Mouse (Mus musculus) embryonic facial prominence, embryonic 11.5 days (tissue): Measurements from ENCODE around the gene Zfp629. TPM values are rescaled to one million over a fixed set of nuclear protein-coding genes. Genes with fewer than 3 reads are reported as not detected.

Experiments
- ATAC-seq: fragments of 200-750 bp; cut with Nextera tagmentation; replicated peaks from 2 replicates; pipeline ENCODE4 v1.8.0; 2017; ENCODE audit warnings: low read depth; ENCODE audit not compliant: insufficient number of reproducible peaks, low FRiP score, low TSS enrichment
- DNase-seq: peaks from one replicate; pipeline ENCODE4 v3.0.0-alpha.2; 2015; ENCODE audit warnings: low spot score
- H3K27ac ChIP-seq: fragments of 300-500 bp; sonication (generic); replicated peaks from 2 replicates; pipeline ENCODE4 v1.5.1; 2014; ENCODE audit warnings: mild to moderate bottlenecking, low read depth, low read length, control low read depth
- H3K27me3 ChIP-seq: fragments of 300-500 bp; sonication (generic); 2 replicates; pipeline ENCODE4 v1.6.1; 2014; ENCODE audit warnings: mild to moderate bottlenecking, low read length, moderate library complexity, mixed read lengths; ENCODE audit not compliant: control insufficient read depth, insufficient read depth
- H3K36me3 ChIP-seq: fragments of 300-500 bp; sonication (generic); replicated peaks from 2 replicates; pipeline ENCODE4 v1.6.1; 2014; ENCODE audit warnings: low read depth, mild to moderate bottlenecking, low read length, moderate library complexity, mixed read lengths; ENCODE audit not compliant: control insufficient read depth, insufficient read depth
- H3K4me1 ChIP-seq: fragments of 300-500 bp; sonication (generic); 2 replicates; pipeline ENCODE4 v1.6.1; 2014; ENCODE audit warnings: low read length, mixed read lengths; ENCODE audit not compliant: control insufficient read depth, insufficient read depth
- H3K4me2 ChIP-seq: fragments of 300-500 bp; sonication (generic); 2 replicates; pipeline ENCODE4 v1.6.1; 2014; ENCODE audit warnings: low read depth, mild to moderate bottlenecking, control low read depth, low read length, moderate library complexity
- H3K4me3 ChIP-seq: fragments of 300-500 bp; sonication (generic); 2 replicates; pipeline ENCODE4 v1.5.1; 2014; ENCODE audit warnings: low read depth, low read length, control low read depth
- H3K9ac ChIP-seq: fragments of 300-500 bp; sonication (generic); replicated peaks from 2 replicates; pipeline ENCODE4 v1.6.1; 2014; ENCODE audit warnings: mild to moderate bottlenecking, control low read depth, low read length
- H3K9me3 ChIP-seq: fragments of 300-500 bp; sonication (generic); replicated peaks from 2 replicates; pipeline ENCODE4 v1.6.1; 2016; ENCODE audit warnings: mild to moderate bottlenecking, low read length, inconsistent platforms, mixed read lengths; ENCODE audit not compliant: control insufficient read depth
- WGBS: fragments of 180-500 bp; shearing (Covaris S2); extraction: QIAGEN DNeasy Blood & Tissue Kit; methylation state at CpG from one replicate; pipeline ENCODE4 v1.1.7; 2014; 5-methylcytosine and 5-hydroxymethylcytosine counted together
- polyA plus RNA-seq: library from polyadenylated mRNA; unstranded; fragments of >200 nt; fragmentation: Nextera tagmentation; extraction: Ambion mirVana; gene quantifications from 2 replicates; pipeline ENCODE4 v1.2.1, GENCODE M21; 2014

Zfp629 gene
- polyA plus RNA-seq, 1 experiment from 2014 or later, result 27.3 TPM

DNA sequence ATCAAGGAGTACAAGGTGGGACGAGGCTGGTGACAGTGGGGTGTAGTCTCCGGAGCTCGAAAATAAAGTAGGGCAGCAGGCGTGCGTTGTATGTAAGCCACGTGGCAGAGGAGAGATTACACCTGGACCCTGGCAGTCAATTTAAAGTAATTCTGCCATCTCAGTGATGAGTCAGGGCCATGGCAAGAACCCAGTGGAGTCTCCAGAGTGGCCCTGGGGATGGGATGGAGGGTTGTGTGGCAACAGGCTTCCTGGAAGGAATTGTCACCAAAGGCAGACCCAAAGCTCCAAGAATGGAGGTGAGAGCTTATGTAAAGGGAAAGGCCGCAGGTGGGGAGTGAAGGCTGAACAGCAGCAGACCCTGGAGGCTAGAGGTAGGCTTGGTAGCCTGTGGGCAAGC, 15.0 kb downstream of the Zfp629 start:
- Histone ChIP-seq H3K9ac (no peak overlapping the region), H3K4me3 (no peak overlapping the region), H3K27ac (no peak overlapping the region), H3K9me3 (no peaks in the 10 kb centered on the region), H3K36me3 (peaks cover 20% of the 10 kb centered on the region), H3K27me3 (no peaks in the 10 kb centered on the region), H3K4me2 (no peak overlapping the region), H3K4me1 (no peaks in the 10 kb centered on the region)
- WGBS, result 94% methylated on average over 7 of the region's 7 CpGs
- DNase-seq (no peak), ATAC-seq (no peak)

DNA sequence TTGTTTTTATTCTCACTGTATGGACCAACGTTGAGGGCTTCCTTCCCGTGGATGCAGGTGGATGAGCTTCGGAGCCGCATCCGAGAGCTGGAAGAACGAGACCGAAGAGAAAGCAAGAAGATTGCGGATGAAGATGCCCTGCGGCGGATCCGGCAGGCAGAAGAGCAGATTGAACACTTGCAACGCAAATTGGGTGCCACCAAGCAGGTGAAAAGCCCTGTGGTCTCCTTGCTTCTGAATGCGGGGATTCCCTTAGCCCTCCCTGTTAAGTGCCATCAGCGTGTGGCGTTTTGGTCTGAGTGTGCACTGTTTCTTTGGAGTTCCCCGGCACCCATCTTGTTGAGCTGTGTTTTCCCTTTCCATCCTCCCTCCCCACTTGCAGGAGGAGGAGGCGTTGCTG, 18.9 kb downstream of the Zfp629 start:
- no peaks in the 10 kb centered on the region for H3K9me3 ChIP-seq
- no peak for DNase-seq
- no peak overlapping the region for H3K9ac ChIP-seq
- peaks cover 32% of the 10 kb centered on the region for H3K36me3 ChIP-seq
- H3K27ac ChIP-seq, result no peak overlapping the region
- no peaks in the 10 kb centered on the region for H3K27me3 ChIP-seq
- no peak for ATAC-seq
- WGBS, result 96% methylated on average over 17 of the region's 17 CpGs
- no peak overlapping the region for H3K4me3 ChIP-seq
- H3K4me2 ChIP-seq, result no peak overlapping the region
- H3K4me1 ChIP-seq, result no peaks in the 10 kb centered on the region

GRCm38 (mm10) chr7:127592575-127592974, 23.0 kb downstream of the Zfp629 start:
- no peaks in the 10 kb centered on the region for H3K9me3 ChIP-seq
- no peak for DNase-seq
- no peak overlapping the region for H3K4me2 ChIP-seq
- 93% methylated on average over 14 of the region's 14 CpGs for WGBS
- no peak overlapping the region for H3K9ac ChIP-seq
- no peak overlapping the region for H3K27ac ChIP-seq
- H3K36me3 ChIP-seq, result peaks cover 28% of the 10 kb centered on the region
- no peak for ATAC-seq
- no peaks in the 10 kb centered on the region for H3K27me3 ChIP-seq
- H3K4me3 ChIP-seq, result no peak overlapping the region
- H3K4me1 ChIP-seq, result no peaks in the 10 kb centered on the region

DNA sequence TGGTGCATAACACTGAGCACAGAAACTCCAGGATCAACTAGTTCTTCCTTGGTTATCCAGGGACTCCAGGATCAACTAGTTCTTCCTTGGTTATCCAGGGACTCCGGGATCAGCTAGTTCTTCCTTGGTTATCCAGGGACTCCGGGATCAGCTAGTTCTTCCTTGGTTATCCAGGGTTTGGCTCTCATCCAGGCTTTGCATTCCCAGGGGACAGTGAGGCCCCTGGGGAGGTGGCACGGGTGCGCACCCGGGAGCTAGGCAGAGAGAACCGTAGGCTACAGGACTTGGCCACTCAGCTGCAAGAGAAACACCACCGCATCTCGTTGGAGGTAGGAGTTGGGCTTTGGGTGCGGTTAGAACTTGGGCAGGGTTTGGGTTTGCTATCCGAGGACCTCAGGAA, 24.5 kb downstream of the Zfp629 start:
- Histone ChIP-seq H3K36me3 (peaks cover 23% of the 10 kb centered on the region), H3K4me3 (no peak overlapping the region), H3K27ac (no peak overlapping the region), H3K9me3 (no peaks in the 10 kb centered on the region), H3K9ac (no peak overlapping the region), H3K27me3 (no peaks in the 10 kb centered on the region), H3K4me2 (no peak overlapping the region), H3K4me1 (no peaks in the 10 kb centered on the region)
- ATAC-seq (no peak), DNase-seq (no peak)
- 93% methylated on average over 10 of the region's 10 CpGs for WGBS

GRCm38 (mm10) chr7:127589637-127590036, 26.0 kb downstream of the Zfp629 start:
- H3K4me2 ChIP-seq, result peak overlapping the region; percentile 83; the same call in 1 of the 2 replicates
- peak overlapping the region; percentile 86 for H3K4me3 ChIP-seq
- no peaks in the 10 kb centered on the region for H3K27me3 ChIP-seq
- H3K27ac ChIP-seq, result no peak overlapping the region
- ATAC-seq, result no peak
- H3K4me1 ChIP-seq, result no peaks in the 10 kb centered on the region
- peaks cover 13% of the 10 kb centered on the region for H3K36me3 ChIP-seq
- DNase-seq, result no peak
- WGBS, result 87% methylated on average over 9 of the region's 9 CpGs
- H3K9me3 ChIP-seq, result no peaks in the 10 kb centered on the region
- no peak overlapping the region for H3K9ac ChIP-seq

- WGBS, result 6% methylated on average over 29 of the region's 29 CpGs
- Histone ChIP-seq H3K9me3 (no peaks in the 10 kb centered on the region), H3K27me3 (no peaks in the 10 kb centered on the region), H3K9ac (peak overlapping the region; percentile 77), H3K4me1 (no peaks in the 10 kb centered on the region), H3K27ac (no peak overlapping the region), H3K4me3 (peak overlapping the region; percentile 86), H3K4me2 (peak overlapping the region; percentile 83), H3K36me3 (peaks cover 10% of the 10 kb centered on the region)
- DNase-seq, result no peak
- no peak for ATAC-seq
Measured at GRCm38 (mm10) chr7:127588901-127589300, 26.7 kb downstream of the Zfp629 start.

DNA sequence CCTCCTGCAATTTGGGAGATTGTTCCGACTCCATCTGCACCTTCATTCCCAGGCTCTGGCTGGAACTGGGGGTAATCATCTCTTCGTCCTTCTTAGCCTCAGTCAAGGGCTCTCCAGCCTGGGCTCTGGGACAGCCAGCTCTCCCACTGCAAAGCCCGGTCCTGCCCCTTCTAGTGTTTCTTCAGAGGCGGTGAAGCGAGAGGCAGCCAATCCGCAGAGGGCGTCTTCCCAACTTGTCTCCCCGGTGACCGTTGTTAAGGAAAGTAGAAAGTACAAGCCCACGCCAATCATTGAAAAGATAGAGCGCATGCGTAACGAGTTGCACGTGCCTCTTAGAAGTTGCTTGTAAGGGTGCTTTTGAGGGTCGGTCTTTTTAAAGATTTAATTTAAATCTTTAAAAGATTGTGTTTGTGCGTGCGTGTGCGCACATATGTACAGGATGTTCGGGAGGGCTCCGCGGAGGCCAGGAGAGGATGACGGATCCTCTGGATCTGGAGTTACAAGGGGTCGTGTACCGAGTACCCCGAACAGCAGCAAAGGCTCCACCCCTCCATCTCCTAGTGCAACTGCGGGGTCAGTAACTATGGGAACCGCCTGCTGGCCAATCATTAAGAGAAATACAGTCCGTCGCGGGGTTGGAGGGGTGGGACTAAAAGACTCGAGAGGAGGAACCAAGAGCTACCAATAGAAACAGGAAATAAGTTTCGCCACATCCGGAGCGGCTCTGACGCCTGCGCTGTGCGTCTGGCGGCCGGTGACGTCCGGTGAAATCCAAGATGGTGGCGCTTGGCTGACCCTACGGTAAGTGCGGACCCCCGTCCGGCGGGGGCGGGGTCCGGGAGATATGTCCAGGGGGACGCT, 27.4 kb downstream of the Zfp629 start, which contains the start of the genes Ccdc189 and Rnf40:
Gene Ccdc189 (minus strand): TSS at position 585 of the 861 bp plus-strand sequence.
Gene Rnf40 (plus strand): TSS at position 757 of the 861 bp plus-strand sequence.
- WGBS, result under 1% methylated on average over 50 of the region's 50 CpGs
- Histone ChIP-seq H3K9ac (peak within 1 kb of the TSS; percentile 77), H3K9me3 (no peaks in the 10 kb centered on the region), H3K27me3 (no peaks in the 10 kb centered on the region), H3K4me1 (no peaks in the 10 kb centered on the region), H3K4me2 (peak within 1 kb of the TSS; percentile 83), H3K27ac (peak within 1 kb of the TSS; percentile 62), H3K36me3 (peaks cover 12% of the 10 kb centered on the region), H3K4me3 (peak within 1 kb of the TSS; percentile 86)
- ATAC-seq (peak; percentile 95), DNase-seq (peak; percentile 99)

GRCm38 (mm10) chr7:127587196-127587595, 28.4 kb downstream of the Zfp629 start:
- H3K27ac ChIP-seq, result no peak overlapping the region
- H3K4me1 ChIP-seq, result no peaks in the 10 kb centered on the region
- peaks cover 11% of the 10 kb centered on the region for H3K36me3 ChIP-seq
- no peaks in the 10 kb centered on the region for H3K9me3 ChIP-seq
- H3K4me2 ChIP-seq, result peak overlapping the region; percentile 83
- H3K9ac ChIP-seq, result no peak overlapping the region; the same call in 1 of the 2 replicates
- 81% methylated on average over 5 of the region's 5 CpGs for WGBS
- no peak for DNase-seq
- ATAC-seq, result no peak
- peak overlapping the region; percentile 86 for H3K4me3 ChIP-seq
- no peaks in the 10 kb centered on the region for H3K27me3 ChIP-seq
